Mouse (Mus musculus) ES-E14 (cell line): ENCODE results near the gene Armc7.
A peak's percentile ranks its signal among the peaks of the same experiment; 100 is the strongest.

ENCODE experiments used
- MAFK ChIP-seq: IDR thresholded peaks from 2 replicates; pipeline ENCODE4 v1.6.1; 2014; ENCODE audit warnings: mild to moderate bottlenecking, low read depth, low read length, inconsistent platforms; ENCODE audit not compliant: insufficient read depth
- ZNF384 ChIP-seq: IDR thresholded peaks from 2 replicates; pipeline ENCODE4 v1.6.1; 2012; ENCODE audit warnings: low read depth, low read length, inconsistent platforms

DNA sequence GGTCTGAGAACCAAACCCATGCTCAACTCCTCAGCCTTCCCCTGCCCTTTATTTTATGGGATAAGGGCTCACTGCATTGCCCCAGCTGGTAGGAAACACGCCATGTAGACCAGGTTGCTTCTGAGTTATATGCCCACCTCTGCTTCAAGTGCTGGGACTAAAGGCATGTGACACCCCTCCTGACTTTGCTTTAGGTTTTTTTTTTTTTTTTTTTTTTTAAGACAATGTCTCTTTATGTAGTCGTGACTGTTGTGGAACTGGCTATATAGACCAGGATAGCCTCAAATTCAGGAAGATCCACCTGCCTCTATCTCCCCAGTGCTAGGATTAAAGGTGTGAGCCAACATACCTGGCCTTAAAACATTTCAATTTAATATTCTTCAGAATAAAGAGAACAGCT, 47.2 kb downstream of the Armc7 start:
- TF ChIP-seq ZNF384 (peak; percentile 68), MAFK (no peak)
